Mouse (Mus musculus) cortical plate, adult 2 months (tissue): Measurements from ENCODE around the gene 4930402H24Rik.

Source experiments
- CTCF ChIP-seq: fragments of 200-500 bp; IDR thresholded peaks from 2 replicates; pipeline ENCODE4 v1.5.1; 2011; ENCODE audit warnings: mild to moderate bottlenecking, control low read depth, low read length; ENCODE audit not compliant: insufficient read depth; ENCODE audit errors: extremely low read depth
- POLR2A ChIP-seq: fragments of 200-500 bp; IDR thresholded peaks from 2 replicates; pipeline ENCODE4 v1.6.1; 2011; ENCODE audit warnings: mild to moderate bottlenecking, low read length, control low read depth; ENCODE audit not compliant: insufficient read depth; ENCODE audit errors: extremely low read depth

DNA sequence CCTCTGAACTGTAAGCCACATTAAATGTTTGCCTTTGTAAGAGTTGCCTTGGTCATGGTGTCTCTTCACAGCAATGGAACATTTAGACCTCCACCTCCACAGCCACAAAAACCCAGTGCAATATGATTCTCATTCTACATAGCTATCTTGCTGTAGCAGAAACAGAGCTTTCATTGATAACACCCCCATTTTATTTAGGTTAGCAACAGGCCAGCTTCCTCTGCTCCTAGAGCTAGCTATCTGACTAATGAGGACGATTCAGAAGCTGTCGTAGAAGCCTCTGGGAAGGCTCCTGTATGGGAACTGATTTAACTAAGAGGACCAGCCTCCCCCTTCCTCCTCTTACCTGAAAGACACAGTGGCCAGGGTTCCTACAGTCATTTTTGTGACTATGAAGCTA is 74.2 kb downstream of the 4930402H24Rik start:
- no peak for TF ChIP-seq CTCF
- no peak for TF ChIP-seq POLR2A
